Comparison of ENCODE assay signal across 25 mouse cellular contexts in genomic region chr19:34642616-34643015, GRCm38 (mm10). TPM values are rescaled to one million over a fixed set of nuclear protein-coding genes. Genes with fewer than 3 reads are reported as not detected.
"Had no signal": no experiment of that assay in that cellular context is flagged by ENCODE, and none has a peak within 500 bp of the region (broad histone marks: within the 10 kb centered on the region; RNA-seq: fewer than 3 reads in every experiment).

No protein-coding gene starts in this region.

- H3K27me3 ChIP-seq: heart, embryonic 15.5 days; hindbrain, embryonic 13.5 days; hindbrain, embryonic 15.5 days had no signal

- H3K9ac ChIP-seq: heart, embryonic 13.5 days; heart, embryonic 15.5 days; hindbrain, embryonic 13.5 days; hindbrain, embryonic 15.5 days; limb, embryonic 12.5 days; liver, embryonic 12.5 days; liver, embryonic 14.5 days had no signal

- DNase-seq: gastrocnemius, postnatal 14 days; gastrocnemius, postnatal 36 days; heart, adult 18-20 months; heart, postnatal 14 days; heart, postnatal 36 days; kidney, adult 18-20 months; kidney, adult 8-10 months; kidney, postnatal 10 days; kidney, postnatal 25 days; kidney, postnatal 4 days had no signal

- H3K9me3 ChIP-seq: heart, embryonic 13.5 days; heart, embryonic 15.5 days; hindbrain, embryonic 13.5 days; hindbrain, embryonic 15.5 days; limb, embryonic 10.5 days; limb, embryonic 12.5 days; liver, embryonic 12.5 days had no signal

- H3K4me2 ChIP-seq: heart, embryonic 11.5 days; heart, embryonic 13.5 days; heart, embryonic 15.5 days; hindbrain, embryonic 13.5 days; hindbrain, embryonic 15.5 days; limb, embryonic 12.5 days; liver, embryonic 12.5 days had no signal

- H3K4me3 ChIP-seq: heart, embryonic 13.5 days; heart, embryonic 15.5 days; hindbrain, embryonic 13.5 days; hindbrain, embryonic 15.5 days; layer of hippocampus, adult 2 months; left cerebral cortex, adult 2 months; limb, embryonic 10.5 days; limb, embryonic 12.5 days; liver, embryonic 12.5 days had no signal

- ATAC-seq: hindbrain, postnatal 0 days had no signal

- H3K36me3 ChIP-seq: heart, embryonic 13.5 days; heart, embryonic 15.5 days; hindbrain, embryonic 13.5 days; hindbrain, embryonic 15.5 days; limb, embryonic 10.5 days; limb, embryonic 12.5 days; liver, embryonic 12.5 days had no signal

- H3K4me1 ChIP-seq: hindbrain, embryonic 13.5 days; hindbrain, embryonic 15.5 days; limb, embryonic 10.5 days; limb, embryonic 12.5 days had no signal

- H3K27ac ChIP-seq: heart, embryonic 13.5 days; heart, embryonic 15.5 days; hindbrain, embryonic 13.5 days; hindbrain, embryonic 15.5 days; hindbrain, postnatal 0 days; layer of hippocampus, adult 2 months; left cerebral cortex, adult 2 months; limb, embryonic 10.5 days; limb, embryonic 12.5 days; liver, embryonic 12.5 days; liver, embryonic 14.5 days had no signal

RNA-seq across cellular contexts. Expression of gene Ifit1, which starts 1.9 kb away (rescaled TPM):
- polyA plus RNA-seq: limb, embryonic 10.5 days had no signal

RNA-seq across cellular contexts. Expression of gene Ifit1bl2, which starts 2.1 kb away (rescaled TPM):
- polyA plus RNA-seq: limb, embryonic 10.5 days; liver, adult 2 months; liver, embryonic 12.5 days had no signal

RNA-seq across cellular contexts. Expression of gene Ifit3b, which starts 34.8 kb away (rescaled TPM):
- polyA plus RNA-seq: hindbrain, embryonic 11.5 days; liver, embryonic 12.5 days had no signal

RNA-seq across cellular contexts. Expression of gene Ifit1bl1, which starts 40.9 kb away (rescaled TPM):
- polyA plus RNA-seq: kidney, embryonic 14.5 days; limb, embryonic 10.5 days had no signal
